Mouse (Mus musculus): ENCODE results near the gene Adh1.

DNA sequence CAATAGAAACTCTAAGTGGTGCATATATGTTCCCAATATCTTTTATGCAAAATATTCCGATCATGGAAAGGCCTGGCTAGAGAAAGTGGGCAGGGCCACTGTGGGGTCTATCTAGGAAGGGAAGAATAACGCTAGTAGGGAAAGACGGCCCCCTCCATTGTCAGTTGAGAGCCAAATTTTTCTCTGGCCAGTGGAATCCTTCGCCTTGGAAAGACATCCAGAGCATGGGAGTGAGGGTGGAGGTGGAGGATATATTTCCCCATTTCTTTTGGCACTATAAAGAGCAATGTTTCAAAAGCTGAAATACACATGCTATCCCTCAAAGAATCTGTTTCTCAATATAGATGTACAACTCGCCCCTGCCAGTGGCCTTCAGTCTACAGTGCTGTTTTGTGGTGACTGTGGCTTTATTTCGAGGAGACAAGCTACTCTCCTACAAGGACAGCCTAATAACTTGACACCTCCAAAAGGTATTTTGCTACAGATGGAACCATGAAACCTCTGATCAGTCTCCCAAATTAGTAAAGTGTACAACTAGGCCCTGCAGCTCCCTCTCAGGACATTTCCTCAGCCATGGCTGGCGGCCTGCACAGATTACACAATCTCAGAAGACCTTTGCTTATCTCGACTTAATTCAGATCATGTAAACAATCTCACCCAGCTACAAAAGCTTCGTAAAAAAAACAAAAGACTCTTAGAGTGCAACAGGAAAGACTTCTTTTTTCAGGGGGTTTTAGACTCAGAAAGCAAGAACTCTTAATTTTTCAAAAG is 4.8 kb upstream of the Adh1 start:
- TF ChIP-seq CTCF (IDR thresholded peaks at IDR 0.05; ENCODE audit: low read depth) = no peak
- no peak for TF ChIP-seq EP300 (IDR thresholded peaks at IDR 0.05; ENCODE audit: low read depth)

Measured in liver, embryonic 14.5 days (tissue).